Mouse (Mus musculus): ENCODE measurements around the gene Npy4r.

Npy4r gene

GRCm38 (mm10) chr14:34119046-34119723, 33.1 kb downstream of the Npy4r start:
- CTCF ChIA-PET: no interaction called here

- CTCF ChIA-PET: no interaction called here
These were observed 38.0 kb downstream of the Npy4r start for GRCm38 (mm10) chr14:34114311-34114710.

GRCm38 (mm10) chr14:34107594-34107993, 44.7 kb downstream of the Npy4r start:
- CTCF ChIA-PET: no interaction called here

- CTCF ChIA-PET: no interaction called here
These were observed 45.8 kb downstream of the Npy4r start for GRCm38 (mm10) chr14:34106389-34107062.

- CTCF ChIA-PET: no interaction called here
These were observed 47.4 kb downstream of the Npy4r start for GRCm38 (mm10) chr14:34104892-34105291.

- CTCF ChIA-PET: no interaction called here
These were observed 48.4 kb downstream of the Npy4r start for GRCm38 (mm10) chr14:34103855-34104254.

- CTCF ChIA-PET: no interaction called here
These were observed 49.7 kb downstream of the Npy4r start, which contains the start of gene A630023A22Rik for GRCm38 (mm10) chr14:34102601-34103000. Gene A630023A22Rik, minus strand, starts transcription at chr14:34102754.

- CTCF ChIA-PET: no interaction called here
These were observed 56.1 kb downstream of the Npy4r start for GRCm38 (mm10) chr14:34096161-34096560.
